Mouse (Mus musculus): ENCODE results near the gene Usp3.
A peak's percentile ranks its signal among the peaks of the same experiment; 100 is the strongest.

Usp3 gene

GRCm38 (mm10) chr9:66571986-66572700 is 20.8 kb downstream of the Usp3 start:
- DNase-seq (ENCODE audit: extremely low spot score): no peak

GRCm38 (mm10) chr9:66562215-66562614 is 30.7 kb downstream of the Usp3 start:
- no peak for DNase-seq (ENCODE audit: extremely low spot score)

GRCm38 (mm10) chr9:66561496-66561895 is 31.4 kb downstream of the Usp3 start:
- DNase-seq (ENCODE audit: extremely low spot score): no peak

GRCm38 (mm10) chr9:66560728-66561127 is 32.2 kb downstream of the Usp3 start:
- no peak for DNase-seq (ENCODE audit: extremely low spot score)

- DNase-seq (ENCODE audit: extremely low spot score): no peak
Observed at GRCm38 (mm10) chr9:66560295-66560694, 32.6 kb downstream of the Usp3 start.

GRCm38 (mm10) chr9:66558971-66559370 is 34.0 kb downstream of the Usp3 start:
- DNase-seq (ENCODE audit: extremely low spot score): no peak

- no peak for DNase-seq (ENCODE audit: extremely low spot score)
Observed at GRCm38 (mm10) chr9:66542785-66543184, 50.2 kb downstream of the Usp3 start.

- DNase-seq (ENCODE audit: extremely low spot score): no peak
Observed at GRCm38 (mm10) chr9:66521595-66521994, 71.3 kb downstream of the Usp3 start.

- DNase-seq (ENCODE audit: extremely low spot score): no peak
Observed at GRCm38 (mm10) chr9:66520299-66520698, 72.6 kb downstream of the Usp3 start.

GRCm38 (mm10) chr9:66518901-66519300 is 74.0 kb downstream of the Usp3 start:
- DNase-seq (ENCODE audit: extremely low spot score): no peak

- DNase-seq (ENCODE audit: extremely low spot score): no peak
Observed at GRCm38 (mm10) chr9:66518251-66518650, 74.7 kb downstream of the Usp3 start.

GRCm38 (mm10) chr9:66517746-66518145 is 75.2 kb downstream of the Usp3 start:
- no peak for DNase-seq (ENCODE audit: extremely low spot score)

GRCm38 (mm10) chr9:66516296-66516940 is 76.5 kb downstream of the Usp3 start:
- DNase-seq (ENCODE audit: extremely low spot score): no peak

GRCm38 (mm10) chr9:66515680-66516210 is 77.2 kb downstream of the Usp3 start:
- no peak for DNase-seq (ENCODE audit: extremely low spot score)

- no peak for DNase-seq (ENCODE audit: extremely low spot score)
Observed at GRCm38 (mm10) chr9:66515115-66515514, 77.8 kb downstream of the Usp3 start.

- peak; percentile 43 for DNase-seq (ENCODE audit: extremely low spot score)
Observed at GRCm38 (mm10) chr9:66514256-66514770, 78.6 kb downstream of the Usp3 start, which contains the start of gene Fbxl22. Gene Fbxl22 (minus strand): TSS chr9:66514593.

- DNase-seq (ENCODE audit: extremely low spot score): no peak
Observed at GRCm38 (mm10) chr9:66513661-66514255, 79.2 kb downstream of the Usp3 start.

GRCm38 (mm10) chr9:66513150-66513549 is 79.8 kb downstream of the Usp3 start:
- DNase-seq (ENCODE audit: extremely low spot score): no peak

- DNase-seq (ENCODE audit: extremely low spot score): peak; percentile 84
Observed at GRCm38 (mm10) chr9:66512351-66512671, 80.6 kb downstream of the Usp3 start.

- peak; percentile 89 for DNase-seq (ENCODE audit: extremely low spot score)
Observed at GRCm38 (mm10) chr9:66511580-66512350, 81.2 kb downstream of the Usp3 start.

- peak; percentile 46 for DNase-seq (ENCODE audit: extremely low spot score)
Observed at GRCm38 (mm10) chr9:66510944-66511343, 82.0 kb downstream of the Usp3 start.

- DNase-seq (ENCODE audit: extremely low spot score): no peak
Observed at GRCm38 (mm10) chr9:66510351-66510841, 82.5 kb downstream of the Usp3 start.
